Comparison of ENCODE assay signal across 30 mouse cellular contexts in genomic region chrX:99872632-99873201, GRCm38 (mm10). TPM values are rescaled to one million over a fixed set of nuclear protein-coding genes. Genes with fewer than 3 reads are reported as not detected.
DNase-seq lines count a peak whose midpoint lies in the region; ATAC-seq and TF ChIP-seq lines count a peak whose summit lies in the region.
"Had no signal": no experiment of that assay in that cellular context is flagged by ENCODE, and none has a peak within 500 bp of the region (broad histone marks: within the 10 kb centered on the region; RNA-seq: fewer than 3 reads in every experiment).

No protein-coding gene starts in this region.

- DNase-seq in gastrocnemius, adult 2 months = no peak
- DNase-seq in gastrocnemius, postnatal 14 days = no peak
- no peak for DNase-seq in heart, postnatal 36 days
- DNase-seq in lung, postnatal 0 days (ENCODE audit: low spot score) = peak; percentile 9
- no peak for DNase-seq in lung, adult 18-20 months
- no peak for DNase-seq in hindbrain, embryonic 10.5 days (ENCODE audit: low spot score)
- DNase-seq: adrenal gland, adult 2 months; adrenal gland, postnatal 36 days; cerebellum, adult 2 months; cerebellum, postnatal 14 days; kidney, adult 11 months; kidney, postnatal 14 days; layer of hippocampus, adult 9-11 months; liver; right cerebral cortex, postnatal 25 days; thymus, postnatal 14 days had no signal

- no peak overlapping the region for H3K9ac ChIP-seq in heart, embryonic 13.5 days
- H3K9ac ChIP-seq in lung, postnatal 0 days (replicated peaks; ENCODE audit: low read depth) = no peak overlapping the region
- H3K9ac ChIP-seq: hindbrain, embryonic 14.5 days; liver, embryonic 14.5 days; stomach, embryonic 15.5 days had no signal

- no peak for TF ChIP-seq EP300 in lung, postnatal 0 days (IDR thresholded peaks at IDR 0.05)

- H3K4me1 ChIP-seq in heart, embryonic 13.5 days = peaks cover 19% of the 10 kb centered on the region
- no peaks in the 10 kb centered on the region for H3K4me1 ChIP-seq in lung, postnatal 0 days (ENCODE audit: insufficient read depth, low read depth, low read length)
- no peaks in the 10 kb centered on the region for H3K4me1 ChIP-seq in hindbrain, embryonic 10.5 days (replicated peaks)
- H3K4me1 ChIP-seq: stomach, embryonic 15.5 days had no signal

- H3K4me2 ChIP-seq in heart, embryonic 13.5 days = no peak overlapping the region
- H3K4me2 ChIP-seq in lung, postnatal 0 days (replicated peaks; ENCODE audit: low read depth, low read length) = no peak overlapping the region
- H3K4me2 ChIP-seq: hindbrain, embryonic 14.5 days; midbrain, embryonic 11.5 days; stomach, embryonic 15.5 days had no signal

- H3K36me3 ChIP-seq in heart, embryonic 13.5 days = no peaks in the 10 kb centered on the region
- no peaks in the 10 kb centered on the region for H3K36me3 ChIP-seq in lung, postnatal 0 days (ENCODE audit: insufficient read depth, low read length)
- H3K36me3 ChIP-seq in hindbrain, embryonic 10.5 days = no peaks in the 10 kb centered on the region
- H3K36me3 ChIP-seq: stomach, embryonic 15.5 days had no signal

- 43% methylated on average over 3 of the region's 3 CpGs for WGBS in heart, embryonic 13.5 days
- 52% methylated on average over 3 of the region's 3 CpGs for WGBS in lung, postnatal 0 days
- WGBS in hindbrain, embryonic 10.5 days = 82% methylated on average over 3 of the region's 3 CpGs

- H3K27ac ChIP-seq in gastrocnemius, adult 2 months = peak overlapping the region; percentile 58
- peak overlapping the region; percentile 84 for H3K27ac ChIP-seq in heart, embryonic 13.5 days (replicated peaks)
- H3K27ac ChIP-seq in lung, postnatal 0 days (ENCODE audit: low read length) = no peak overlapping the region
- no peak overlapping the region for H3K27ac ChIP-seq in hindbrain, embryonic 10.5 days
- H3K27ac ChIP-seq: hindbrain, embryonic 14.5 days; liver, embryonic 14.5 days; stomach, embryonic 15.5 days had no signal

- intact Hi-C loops in gastrocnemius, adult 2 months (cut with DNase I) = no loop called here
- intact Hi-C loops in gastrocnemius, postnatal 14 days (cut with DNase I; ENCODE audit: low total_unique reads) = no loop called here
- intact Hi-C loops in heart, postnatal 36 days (cut with DNase I) = no loop called here

- TF ChIP-seq CTCF in gastrocnemius, adult 2 months (IDR thresholded peaks at IDR 0.05) = no peak
- no peak for TF ChIP-seq CTCF in lung, postnatal 0 days (IDR thresholded peaks at IDR 0.05)

- no peak overlapping the region for H3K4me3 ChIP-seq in gastrocnemius, adult 2 months
- no peak overlapping the region for H3K4me3 ChIP-seq in heart, embryonic 13.5 days
- H3K4me3 ChIP-seq in lung, postnatal 0 days (ENCODE audit: low read depth, low read length) = no peak overlapping the region
- H3K4me3 ChIP-seq in hindbrain, embryonic 10.5 days = no peak overlapping the region
- H3K4me3 ChIP-seq: erythroblast, embryonic 14.5 days; stomach, embryonic 15.5 days had no signal

- peaks cover 2% of the 10 kb centered on the region; the same call in 1 of the 2 replicates for H3K27me3 ChIP-seq in heart, embryonic 13.5 days (replicated peaks)
- H3K27me3 ChIP-seq in lung, postnatal 0 days (replicated peaks; ENCODE audit: insufficient read depth, low read length) = no peaks in the 10 kb centered on the region
- H3K27me3 ChIP-seq in hindbrain, embryonic 10.5 days (ENCODE audit: insufficient read depth, poor library complexity, severe bottlenecking) = peaks cover 61% of the 10 kb centered on the region
- H3K27me3 ChIP-seq: CH12.LX; stomach, embryonic 15.5 days had no signal

- no peaks in the 10 kb centered on the region for H3K9me3 ChIP-seq in heart, embryonic 13.5 days
- H3K9me3 ChIP-seq in lung, postnatal 0 days (ENCODE audit: low read length) = no peaks in the 10 kb centered on the region
- H3K9me3 ChIP-seq in hindbrain, embryonic 10.5 days = no peaks in the 10 kb centered on the region
- H3K9me3 ChIP-seq: stomach, embryonic 15.5 days had no signal

- ATAC-seq in heart, embryonic 13.5 days (ENCODE audit: extremely low read depth, insufficient number of reproducible peaks, low FRiP score, low TSS enrichment) = no peak
- no peak for ATAC-seq in lung, postnatal 0 days
- ATAC-seq: activated CD4-positive, CD25-positive, alpha-beta regulatory T cell, adult 4 months; midbrain, embryonic 16.5 days had no signal

RNA-seq across cellular contexts. Expression of gene Tmem28, which starts 51.9 kb away (rescaled TPM):
- under 1 TPM; 0.13 to 0.17 TPM for total RNA-seq in gastrocnemius, adult 2 months (2021)
- total RNA-seq in gastrocnemius, postnatal 14 days (2021) = under 1 TPM; 0.11 to 0.31 TPM
- polyA plus RNA-seq in heart, embryonic 13.5 days (2015; fragmentation: Nextera tagmentation; extraction: Ambion mirVana) = 0.04 TPM in 1 of 2 replicates, not detected in the other
- total RNA-seq in heart, postnatal 36 days (2021) = not detected
- 0.02 TPM in 1 of 2 replicates, not detected in the other for polyA plus RNA-seq in lung, postnatal 0 days (2015; fragmentation: Nextera tagmentation; extraction: Ambion mirVana)
- 0.51 and 0.69 TPM in 2 replicates for polyA plus RNA-seq in hindbrain, embryonic 10.5 days (2016; fragmentation: Nextera tagmentation; extraction: Ambion mirVana)
- total RNA-seq: CH12.LX; heart, postnatal 14 days; megakaryocyte, adult 5-6 weeks; neutrophil, adult 5-6 weeks had no signal
- polyA plus RNA-seq: activated CD4-positive, CD25-positive, alpha-beta regulatory T cell, adult 4 months; C2C12; erythroblast, embryonic 14.5 days; kidney, embryonic 14.5 days had no signal

Comparison
In these comparisons a context has a peak if more than half of its experiments do, and no peak if none do; other contexts are left out.
1. H3K27ac ChIP-seq: peak in gastrocnemius, adult 2 months (single experiment) and heart, embryonic 13.5 days (single experiment); none in lung, postnatal 0 days (single experiment) and hindbrain, embryonic 10.5 days (single experiment).